Mouse (Mus musculus) embryo, embryonic 10 days (tissue): ENCODE results near the gene Pla1a.

Source experiments
- DNase-seq: peaks from one replicate; pipeline ENCODE4 v3.0.0-alpha.2; 2015; ENCODE audit warnings: low spot score

Pla1a gene

DNA sequence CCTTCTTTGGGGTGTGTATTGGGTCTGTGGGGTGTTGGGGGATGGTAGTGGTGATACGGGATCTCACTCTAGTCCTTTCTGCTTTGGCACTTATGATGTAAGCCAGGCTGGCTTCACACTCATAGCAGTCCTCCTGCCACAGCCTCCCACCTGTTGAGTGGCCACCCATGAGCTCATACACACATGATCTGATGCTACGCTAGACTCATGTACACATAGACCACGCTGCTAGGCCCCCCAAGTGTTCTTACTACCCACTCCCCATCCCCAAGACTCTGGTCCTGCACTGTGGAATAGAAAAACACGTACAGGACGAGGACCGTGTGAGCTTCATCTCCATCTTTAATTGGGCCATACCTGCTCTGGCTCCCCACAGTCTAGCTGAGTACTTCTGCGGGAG is 63.9 kb downstream of the Pla1a start:
- DNase-seq, result no peak

DNA sequence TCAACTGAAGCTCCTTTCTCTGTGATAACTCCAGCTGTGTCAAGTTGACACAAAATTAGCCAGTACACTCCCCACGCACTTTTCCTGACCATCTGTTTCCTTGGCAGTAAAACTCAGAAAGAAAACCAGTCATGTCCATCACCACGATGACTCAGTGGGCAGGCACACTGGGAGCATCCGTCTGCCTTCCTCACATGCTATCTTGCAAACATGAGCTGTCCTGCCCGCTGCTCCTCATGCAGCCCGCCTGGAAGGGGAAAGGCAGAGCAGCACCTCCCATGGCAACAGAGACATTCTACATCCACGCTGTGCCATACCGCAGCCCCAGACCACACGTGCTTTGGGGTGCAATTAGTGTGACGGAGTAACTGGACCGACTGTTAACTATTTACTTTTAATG is 64.6 kb downstream of the Pla1a start:
- no peak for DNase-seq

GRCm38 (mm10) chr16:38366231-38366630 is 66.7 kb downstream of the Pla1a start:
- no peak for DNase-seq

DNA sequence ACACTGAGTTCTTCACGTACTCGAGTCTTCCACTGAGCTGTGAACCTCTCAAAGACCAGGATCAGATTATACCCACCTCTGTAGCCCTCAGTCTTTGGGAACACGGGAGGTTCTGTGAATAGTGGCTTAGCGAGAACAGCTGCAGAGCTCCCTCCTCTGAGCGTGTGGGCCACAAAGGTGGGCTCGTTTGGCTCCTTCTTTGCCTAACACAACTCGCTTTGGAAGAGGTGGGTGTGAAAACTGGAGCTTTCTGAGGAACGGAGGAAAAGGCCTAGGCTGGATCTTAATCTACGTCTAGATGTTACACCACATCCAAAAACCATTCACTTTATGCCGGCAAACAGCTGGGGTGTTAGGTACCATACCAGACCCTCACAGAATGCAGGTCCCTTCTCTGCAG is 67.6 kb downstream of the Pla1a start:
- DNase-seq, result no peak

GRCm38 (mm10) chr16:38363657-38364056 is 69.3 kb downstream of the Pla1a start:
- DNase-seq, result no peak

DNA sequence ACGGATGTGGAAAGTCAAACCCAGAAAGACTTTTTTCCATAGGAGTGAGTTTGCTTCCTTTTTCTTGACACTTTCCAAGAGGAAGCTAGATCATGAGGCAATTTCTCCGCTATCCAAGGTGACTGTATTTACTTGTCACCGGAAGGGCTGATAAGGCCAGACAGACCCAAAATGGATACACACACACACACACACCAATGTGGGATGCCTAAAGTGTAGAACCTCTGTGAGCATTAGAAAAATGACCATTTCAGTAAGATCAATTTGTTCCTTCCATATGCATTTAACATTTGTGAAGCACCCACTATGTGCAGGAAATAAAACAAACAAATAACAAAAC is 69.7 kb downstream of the Pla1a start:
- no peak for DNase-seq

GRCm38 (mm10) chr16:38362493-38363255 is 70.3 kb downstream of the Pla1a start:
- DNase-seq, result no peak

DNA sequence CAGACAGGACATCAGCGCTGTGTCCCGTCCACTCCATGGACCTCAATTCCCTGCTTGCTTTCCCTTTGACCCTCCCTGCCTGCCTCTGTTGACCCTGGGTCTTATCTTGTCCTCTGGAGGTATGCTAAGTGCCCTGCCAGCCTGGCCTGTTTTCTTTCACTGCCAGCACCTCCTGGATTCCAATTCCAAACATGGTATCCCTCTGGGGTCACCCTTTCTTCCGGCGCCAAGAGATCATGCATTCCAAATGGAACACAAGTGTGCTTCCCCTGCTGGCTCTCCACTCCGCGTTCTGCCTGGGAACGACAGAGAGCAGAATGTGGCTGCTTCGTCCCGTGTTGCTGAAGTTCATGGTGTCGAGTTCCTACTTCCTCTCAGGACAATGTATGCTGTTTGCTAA is 71.0 kb downstream of the Pla1a start, which contains the start of gene Popdc2:
Gene Popdc2 (plus strand): TSS at position 277 of the 400 bp plus-strand sequence.
- DNase-seq, result peak; percentile 52

- no peak for DNase-seq
Observed at GRCm38 (mm10) chr16:38360317-38360716, 72.6 kb downstream of the Pla1a start.

- no peak for DNase-seq
Observed at GRCm38 (mm10) chr16:38359857-38360256, 73.1 kb downstream of the Pla1a start.

DNA sequence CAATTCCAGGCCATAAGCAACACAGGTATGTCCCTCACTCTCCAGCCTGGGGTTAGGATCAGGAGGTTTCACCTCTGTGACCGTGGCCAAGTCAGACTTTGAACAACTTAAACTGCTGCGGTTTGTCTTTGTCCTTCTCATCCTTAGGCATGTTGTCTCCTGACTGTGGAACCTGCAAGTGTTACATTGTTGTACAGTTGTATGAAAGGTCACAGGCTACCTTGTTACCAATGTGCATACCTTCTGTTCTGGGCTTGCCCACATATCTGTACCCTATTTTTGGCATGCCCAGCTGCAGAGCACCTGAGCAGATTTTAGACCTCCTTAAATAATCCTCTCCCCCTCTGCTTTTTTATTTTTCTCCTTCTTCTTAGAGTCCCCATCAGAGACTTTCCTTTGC is 73.7 kb downstream of the Pla1a start:
- DNase-seq, result no peak

- DNase-seq, result no peak
Observed at GRCm38 (mm10) chr16:38358256-38358812, 74.6 kb downstream of the Pla1a start.

DNA sequence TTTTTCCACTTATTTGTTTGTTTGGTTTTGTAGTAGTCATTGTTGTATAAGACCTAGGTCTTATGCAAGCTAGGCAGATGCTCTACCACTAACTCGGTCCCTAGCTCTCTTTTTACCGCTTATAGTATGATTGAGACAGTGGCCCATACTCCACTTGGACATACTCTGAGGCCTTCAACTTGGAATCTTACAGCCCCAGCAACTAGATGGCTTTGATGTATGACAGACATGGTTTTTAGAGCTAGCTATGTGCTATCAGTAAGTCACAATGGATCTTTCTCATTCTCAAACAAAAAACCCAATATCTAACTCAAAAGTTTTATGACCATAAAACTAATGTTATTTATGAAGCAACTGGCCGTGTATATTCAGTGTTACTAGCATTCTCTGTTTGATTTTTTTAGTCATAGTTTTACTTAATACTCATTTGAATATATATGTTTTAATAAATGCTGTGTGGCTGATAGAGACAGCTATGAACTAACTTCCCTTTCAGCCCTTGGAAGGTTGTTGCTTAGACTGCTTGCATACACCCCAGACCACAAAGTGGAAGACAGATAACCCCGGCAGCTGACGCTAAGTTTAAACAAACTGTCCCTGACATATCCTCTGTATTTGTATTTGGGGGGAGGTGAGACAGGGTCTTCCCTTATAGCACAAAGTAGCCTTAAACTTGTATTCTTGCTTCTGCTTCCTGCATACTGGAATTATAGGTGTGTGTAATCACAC is 78.6 kb downstream of the Pla1a start:
- no peak for DNase-seq

- no peak for DNase-seq
Observed at GRCm38 (mm10) chr16:38353642-38354041, 79.3 kb downstream of the Pla1a start.

DNA sequence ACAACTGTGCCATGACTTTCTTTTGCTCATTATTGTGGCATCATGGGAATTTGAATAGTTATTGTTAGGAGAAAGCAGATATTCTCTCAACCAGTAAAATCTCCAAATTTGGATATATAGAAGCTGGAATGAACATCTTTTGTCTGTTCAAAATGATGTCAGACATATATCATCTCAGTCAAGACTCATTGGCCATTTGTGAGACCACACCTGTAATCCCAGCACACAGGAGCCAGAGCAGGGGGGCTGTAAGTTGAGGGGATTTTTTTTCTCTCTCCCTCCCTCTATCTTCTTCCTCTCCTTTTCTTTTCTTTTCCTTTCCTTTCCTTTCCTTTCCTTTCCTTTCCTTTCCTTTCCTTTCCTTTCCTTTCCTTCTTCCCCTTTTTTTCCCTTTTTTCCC is 80.1 kb downstream of the Pla1a start:
- no peak for DNase-seq

GRCm38 (mm10) chr16:38352031-38352430 is 80.9 kb downstream of the Pla1a start:
- DNase-seq, result no peak

DNA sequence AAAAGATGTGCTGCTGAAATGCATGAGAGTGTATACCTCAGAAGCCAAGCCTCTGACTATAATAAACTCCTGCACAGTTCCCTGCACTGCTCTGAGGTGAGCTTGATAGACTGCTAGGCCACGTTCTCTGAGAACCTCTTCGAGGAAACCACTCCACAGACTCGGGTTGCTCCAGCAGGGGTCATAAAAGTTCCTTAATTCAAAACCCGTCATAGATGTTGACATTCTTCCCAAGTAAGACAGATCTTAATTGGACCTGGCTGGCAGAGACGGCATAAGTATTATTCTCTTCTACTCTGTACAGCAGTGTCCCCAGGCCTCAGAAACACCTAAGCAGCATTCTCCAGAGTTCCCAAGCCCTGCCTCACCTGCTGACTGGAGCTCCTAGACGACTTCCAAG is 82.0 kb downstream of the Pla1a start:
- DNase-seq, result no peak

- no peak for DNase-seq
Observed at GRCm38 (mm10) chr16:38350361-38350855, 82.5 kb downstream of the Pla1a start.

- DNase-seq, result no peak
Observed at GRCm38 (mm10) chr16:38349881-38350280, 83.1 kb downstream of the Pla1a start.

GRCm38 (mm10) chr16:38348217-38348761 is 84.7 kb downstream of the Pla1a start:
- DNase-seq, result no peak

GRCm38 (mm10) chr16:38347588-38347987 is 85.4 kb downstream of the Pla1a start:
- DNase-seq, result no peak

GRCm38 (mm10) chr16:38346529-38347325 is 86.2 kb downstream of the Pla1a start, which contains the start of the genes Cox17 and Gm21987:
Gene Cox17, plus strand, starts transcription at chr16:38346991.
Gene Gm21987, plus strand, starts transcription at chr16:38347040.
- peak; percentile 97 for DNase-seq
